Mouse (Mus musculus): ENCODE data around the gene Slc6a11.

GRCm38 (mm10) chr6:114290929-114291328, 159.9 kb downstream of the Slc6a11 start:
- no peak for TF ChIP-seq CTCF (IDR thresholded peaks at IDR 0.05)
- no peak for TF ChIP-seq POLR2A (IDR thresholded peaks at IDR 0.05; ENCODE audit: insufficient read depth, low read depth, low read length)
- no peak for TF ChIP-seq EP300 (IDR thresholded peaks at IDR 0.05; ENCODE audit: insufficient read depth, low read depth, low read length)
